Mouse (Mus musculus) left cerebral cortex, adult 2 months (tissue): ENCODE measurements at regions not wholly inside any gene's neighbourhood (a gene's known extent, or its start where the extent isn't known, plus 50 kb on each side); places are given as distances from the start of the nearest gene placed in this dataset.

Source experiments
- DNase-seq, 2 experiments: peaks; one replicate each; pipeline ENCODE4 v3.0.0; 2021 to 2022; ENCODE audit warnings: low spot score in 2 of 2, mixed read lengths in 1 of 2; ENCODE audit errors: extremely low spot score in 1 of 2
- H3K27ac ChIP-seq: fragments of 200-600 bp; 2 replicates; pipeline ENCODE4 v1.8.1; 2022
- H3K4me3 ChIP-seq: fragments of 200-600 bp; 2 replicates; pipeline ENCODE4 v1.8.1; 2022
- CTCF ChIP-seq: fragments of 200-600 bp; IDR thresholded peaks from 2 replicates; pipeline ENCODE4 v1.8.1; 2022; ENCODE audit warnings: antibody characterized with exemption, mild to moderate bottlenecking, moderate library complexity
- intact Hi-C: fragments of 180-260 bp; cut with DNase I; formaldehyde crosslinking; loops from one replicate; pipeline ENCODE4 v1.15.1; 2025

- no peak for TF ChIP-seq CTCF
- DNase-seq = no peak
- intact Hi-C loops = no loop called here
- H3K4me3 ChIP-seq = no peak overlapping the region
- H3K27ac ChIP-seq = no peak overlapping the region
Measured at GRCm38 (mm10) chr10:95025569-95026327, 81.1 kb upstream of the Plxnc1 start.

GRCm38 (mm10) chr10:95021209-95021608, 76.6 kb upstream of the Plxnc1 start:
- TF ChIP-seq CTCF = no peak
- H3K4me3 ChIP-seq = no peak overlapping the region
- no peak for DNase-seq
- no peak overlapping the region for H3K27ac ChIP-seq
- intact Hi-C loops = no loop called here

GRCm38 (mm10) chr10:95016896-95017295, 72.3 kb upstream of the Plxnc1 start:
- no peak for DNase-seq
- Histone ChIP-seq H3K27ac (no peak overlapping the region), H3K4me3 (no peak overlapping the region)
- no peak for TF ChIP-seq CTCF
- intact Hi-C loops = no loop called here

GRCm38 (mm10) chr10:95015298-95015951, 70.8 kb upstream of the Plxnc1 start:
- TF ChIP-seq CTCF = no peak
- H3K4me3 ChIP-seq = no peak overlapping the region
- intact Hi-C loops = loop anchor here (2.0 kb wide), 1 partner anchor 41 kb away; no protein-coding TSS in a partner anchor
- no peak for DNase-seq
- H3K27ac ChIP-seq = no peak overlapping the region

- intact Hi-C loops = loop anchor here (2.0 to 5.0 kb wide), 2 partner anchors 43 to 68 kb away; no protein-coding TSS in a partner anchor
- TF ChIP-seq CTCF = no peak
- Histone ChIP-seq H3K4me3 (no peak overlapping the region), H3K27ac (no peak overlapping the region)
- no peak for DNase-seq
Measured at GRCm38 (mm10) chr10:95013946-95014345, 69.3 kb upstream of the Plxnc1 start.

- TF ChIP-seq CTCF = no peak
- Histone ChIP-seq H3K4me3 (no peak overlapping the region), H3K27ac (no peak overlapping the region)
- intact Hi-C loops = loop anchor here (5.0 kb wide), 1 partner anchor 69 kb away; no protein-coding TSS in a partner anchor
- DNase-seq = no peak
Measured at GRCm38 (mm10) chr10:95013213-95013915, 68.7 kb upstream of the Plxnc1 start.

GRCm38 (mm10) chr10:95010333-95010732, 65.7 kb upstream of the Plxnc1 start:
- DNase-seq = no peak
- Histone ChIP-seq H3K27ac (no peak overlapping the region), H3K4me3 (no peak overlapping the region)
- no peak for TF ChIP-seq CTCF
- intact Hi-C loops = loop anchor here (5.0 kb wide), 1 partner anchor 72 kb away; no protein-coding TSS in a partner anchor

GRCm38 (mm10) chr10:95009081-95009480, 64.4 kb upstream of the Plxnc1 start:
- H3K4me3 ChIP-seq = no peak overlapping the region
- intact Hi-C loops = no loop called here
- TF ChIP-seq CTCF = no peak

GRCm38 (mm10) chr10:95004065-95004763, 59.6 kb upstream of the Plxnc1 start:
- Histone ChIP-seq H3K4me3 (no peak overlapping the region), H3K27ac (no peak overlapping the region)
- intact Hi-C loops = no loop called here
- DNase-seq = no peak
- no peak for TF ChIP-seq CTCF

More at GRCm38 (mm10) chr10:95009081-95009480, 64.4 kb upstream of the Plxnc1 start:
- no peak for DNase-seq
- H3K27ac ChIP-seq = no peak overlapping the region

- Histone ChIP-seq H3K27ac (no peak overlapping the region), H3K4me3 (no peak overlapping the region)
- no peak for DNase-seq
- TF ChIP-seq CTCF = no peak
- intact Hi-C loops = no loop called here
Measured at GRCm38 (mm10) chr10:95003621-95004020, 59.0 kb upstream of the Plxnc1 start.

GRCm38 (mm10) chr10:95001650-95002049, 57.0 kb upstream of the Plxnc1 start:
- intact Hi-C loops = no loop called here

More at GRCm38 (mm10) chr10:95001650-95002049, 57.0 kb upstream of the Plxnc1 start:
- no peak for TF ChIP-seq CTCF
- DNase-seq = no peak
- H3K4me3 ChIP-seq = no peak overlapping the region
- H3K27ac ChIP-seq = no peak overlapping the region
